Mouse (Mus musculus) heart, adult 2 months (tissue): ENCODE measurements around the gene Theg.

Experiments
- CTCF ChIP-seq: fragments of 200-600 bp; IDR thresholded peaks from 2 replicates; pipeline ENCODE4 v1.8.1; 2022; ENCODE audit warnings: antibody characterized with exemption, mild to moderate bottlenecking, moderate library complexity
- POLR2A ChIP-seq: fragments of 200-500 bp; IDR thresholded peaks from 2 replicates; pipeline ENCODE4 v1.6.1; 2011; ENCODE audit warnings: mild to moderate bottlenecking, low read depth, low read length, control low read depth; ENCODE audit not compliant: insufficient read depth

GRCm38 (mm10) chr10:79578276-79578675 is 8.9 kb downstream of the Theg start:
- TF ChIP-seq CTCF (no peak), POLR2A (no peak)
